Mouse (Mus musculus): Measurements from ENCODE around the gene Zfp800.

GRCm38 (mm10) chr6:28319648-28320270, 78.0 kb downstream of the Zfp800 start:
- TF ChIP-seq POLR2A (IDR thresholded peaks at IDR 0.05; ENCODE audit: borderline replicate concordance, extremely low read depth, low read depth, low read length) (no peak), CTCF (IDR thresholded peaks at IDR 0.05; ENCODE audit: insufficient read depth, low read length) (no peak)
